ENCODE assay signal across 9 mouse cellular contexts in the genomic region with DNA sequence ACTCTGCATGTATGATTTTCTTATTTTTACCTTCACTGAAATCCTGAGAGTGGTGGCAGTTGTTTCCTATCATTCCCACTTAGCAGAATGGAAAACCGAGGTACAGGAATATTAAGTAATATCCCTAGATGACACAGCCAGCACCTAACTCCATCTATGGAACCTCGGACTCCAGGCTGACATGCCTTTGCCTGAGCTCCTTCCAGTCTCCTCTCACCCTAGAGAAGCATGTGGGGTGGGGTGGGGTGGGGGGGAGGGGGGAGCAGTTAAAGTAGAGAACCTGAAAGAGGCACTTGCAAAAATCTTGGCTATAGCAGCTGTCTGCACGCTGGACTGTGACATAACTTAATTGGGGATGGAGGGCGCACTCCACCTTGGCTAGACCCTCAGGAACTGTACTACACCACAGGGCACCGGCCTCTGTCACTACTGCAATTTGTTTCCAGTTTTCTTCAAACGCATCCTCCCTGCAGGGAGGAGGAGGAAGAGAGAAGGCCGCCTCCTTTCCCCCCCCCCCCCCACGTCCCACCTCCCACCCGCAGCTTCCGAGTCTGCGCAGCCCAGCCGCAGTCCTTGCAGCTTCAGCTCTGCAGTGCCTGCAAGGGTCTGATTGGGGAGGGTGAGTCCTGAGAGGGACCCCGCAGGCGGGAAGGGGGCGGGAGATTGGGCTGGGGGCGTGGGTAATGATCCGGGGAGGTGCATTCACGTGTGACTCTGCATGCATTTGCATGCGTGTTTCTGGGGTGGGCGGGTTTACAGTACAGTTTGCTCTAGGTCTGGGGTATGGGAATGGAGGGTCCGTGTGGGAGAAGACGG. TPM values are rescaled to one million over a fixed set of nuclear protein-coding genes. Genes with fewer than 3 reads are reported as not detected.
DNase-seq lines count a peak whose midpoint lies in the region; ATAC-seq lines count a peak whose summit lies in the region.
"Had no signal": no experiment of that assay in that cellular context is flagged by ENCODE, and none has a peak within 500 bp of the region (broad histone marks: within the 10 kb centered on the region; RNA-seq: fewer than 3 reads in every experiment).

No protein-coding gene starts in this region.

- H3K4me3 ChIP-seq in hindbrain, embryonic 14.5 days (replicated peaks; ENCODE audit: low read length), result peak overlapping the region; percentile 39
- H3K4me3 ChIP-seq in midbrain, embryonic 15.5 days, result peak overlapping the region; percentile 43
- H3K4me3 ChIP-seq: liver, embryonic 15.5 days had no signal

- H3K4me2 ChIP-seq in hindbrain, embryonic 14.5 days (replicated peaks), result peak overlapping the region; percentile 56
- H3K4me2 ChIP-seq in midbrain, embryonic 15.5 days, result peak overlapping the region; percentile 59
- H3K4me2 ChIP-seq: liver, embryonic 15.5 days had no signal

- peak; percentile 59 for DNase-seq in R1 (ENCODE audit: low read depth, low spot score)
- peak; percentile 49 to 66 for DNase-seq in cerebellum, postnatal 10 days
- DNase-seq in hindbrain, embryonic 14.5 days (ENCODE audit: low spot score), result peak; percentile 40
- DNase-seq in adrenal gland, adult 2 months, result no peak
- DNase-seq in urinary bladder, adult 18-20 months (ENCODE audit: low spot score in 2 of 2), result no peak
- DNase-seq in thymus, postnatal 4 days, result no peak

- ATAC-seq in hindbrain, embryonic 14.5 days (ENCODE audit: low FRiP score), result peak; percentile 94
- peak; percentile 94 for ATAC-seq in midbrain, embryonic 15.5 days (replicated peaks)
- ATAC-seq in monocyte, adult 5-6 weeks (replicated peaks; ENCODE audit: insufficient number of reproducible peaks, low FRiP score, low TSS enrichment, poor library complexity, severe bottlenecking), result no peak

- H3K9ac ChIP-seq in hindbrain, embryonic 14.5 days, result peak overlapping the region; percentile 60
- peak overlapping the region; percentile 55 for H3K9ac ChIP-seq in midbrain, embryonic 15.5 days
- H3K9ac ChIP-seq: liver, embryonic 15.5 days had no signal

- H3K4me1 ChIP-seq in hindbrain, embryonic 14.5 days (replicated peaks; ENCODE audit: control insufficient read depth, insufficient read depth, low read length), result no peaks in the 10 kb centered on the region
- H3K4me1 ChIP-seq in midbrain, embryonic 15.5 days, result no peaks in the 10 kb centered on the region
- H3K4me1 ChIP-seq: liver, embryonic 15.5 days had no signal

- WGBS in hindbrain, embryonic 14.5 days, result 4% methylated on average over 19 of the region's 22 CpGs
- 8% methylated on average over 16 of the region's 22 CpGs for WGBS in midbrain, embryonic 15.5 days

- H3K27ac ChIP-seq in hindbrain, embryonic 14.5 days, result no peak overlapping the region
- H3K27ac ChIP-seq in midbrain, embryonic 15.5 days, result peak overlapping the region; percentile 46
- H3K27ac ChIP-seq: liver, embryonic 15.5 days had no signal

- H3K9me3 ChIP-seq in hindbrain, embryonic 14.5 days (ENCODE audit: control insufficient read depth, low read length), result no peaks in the 10 kb centered on the region
- no peaks in the 10 kb centered on the region for H3K9me3 ChIP-seq in midbrain, embryonic 15.5 days
- H3K9me3 ChIP-seq: liver, embryonic 15.5 days had no signal

- no peaks in the 10 kb centered on the region for H3K36me3 ChIP-seq in hindbrain, embryonic 14.5 days (replicated peaks; ENCODE audit: control insufficient read depth, insufficient read depth)
- H3K36me3 ChIP-seq in midbrain, embryonic 15.5 days (replicated peaks), result no peaks in the 10 kb centered on the region
- H3K36me3 ChIP-seq: liver, embryonic 15.5 days had no signal

- no peaks in the 10 kb centered on the region; the same call in 1 of the 2 replicates for H3K27me3 ChIP-seq in hindbrain, embryonic 14.5 days (ENCODE audit: control insufficient read depth, insufficient read depth, low read length)
- no peaks in the 10 kb centered on the region for H3K27me3 ChIP-seq in midbrain, embryonic 15.5 days (replicated peaks)
- H3K27me3 ChIP-seq: liver, embryonic 15.5 days had no signal

RNA-seq across cellular contexts. Expression of gene Gm20715, which starts 4.8 kb away (rescaled TPM):
- polyA plus RNA-seq in hindbrain, embryonic 14.5 days (2014; fragmentation: Nextera tagmentation; extraction: Ambion mirVana), result not detected in 2 replicates
- 0.05 TPM in 1 of 2 replicates, not detected in the other for polyA plus RNA-seq in midbrain, embryonic 15.5 days (2015; fragmentation: Nextera tagmentation; extraction: Ambion mirVana)
- total RNA-seq in monocyte, adult 5-6 weeks (2017), result not detected in 3 replicates
- total RNA-seq in adrenal gland, adult 2 months (2021), result not detected
- polyA plus RNA-seq in adrenal gland, adult 2 months (2012; rRNA removed), result not detected in 2 replicates
- polyA plus RNA-seq: liver, embryonic 15.5 days had no signal

RNA-seq across cellular contexts. Expression of gene Smim17, which starts 16.3 kb away (rescaled TPM):
- 8.2 and 8.3 TPM in 2 replicates for polyA plus RNA-seq in hindbrain, embryonic 14.5 days (2014; fragmentation: Nextera tagmentation; extraction: Ambion mirVana)
- 5.9 and 7.5 TPM in 2 replicates for polyA plus RNA-seq in midbrain, embryonic 15.5 days (2015; fragmentation: Nextera tagmentation; extraction: Ambion mirVana)
- total RNA-seq in monocyte, adult 5-6 weeks (2017), result not detected in 3 replicates
- total RNA-seq in adrenal gland, adult 2 months (2021), result under 1 TPM; 0.37 to 0.97 TPM
- polyA plus RNA-seq in adrenal gland, adult 2 months (2012; rRNA removed), result 0.03 TPM in 2 replicates
- polyA plus RNA-seq: liver, embryonic 15.5 days had no signal

RNA-seq across cellular contexts. Expression of gene Olfr1344, which starts 23.7 kb away (rescaled TPM):
- 0.29 and 0.91 TPM in 2 replicates for polyA plus RNA-seq in hindbrain, embryonic 14.5 days (2014; fragmentation: Nextera tagmentation; extraction: Ambion mirVana)
- polyA plus RNA-seq in midbrain, embryonic 15.5 days (2015; fragmentation: Nextera tagmentation; extraction: Ambion mirVana), result 0.20 TPM in 1 of 2 replicates, not detected in the other
- not detected in 3 replicates for total RNA-seq in monocyte, adult 5-6 weeks (2017)
- total RNA-seq in adrenal gland, adult 2 months (2021), result not detected
- 0.34 and 0.76 TPM in 2 replicates for polyA plus RNA-seq in adrenal gland, adult 2 months (2012; rRNA removed)
- polyA plus RNA-seq: liver, embryonic 15.5 days had no signal

RNA-seq across cellular contexts. Expression of gene Zfp28, which starts 31.7 kb away (rescaled TPM):
- 15.2 and 16.0 TPM in 2 replicates for polyA plus RNA-seq in hindbrain, embryonic 14.5 days (2014; fragmentation: Nextera tagmentation; extraction: Ambion mirVana)
- polyA plus RNA-seq in midbrain, embryonic 15.5 days (2015; fragmentation: Nextera tagmentation; extraction: Ambion mirVana), result 17.7 and 18.2 TPM in 2 replicates
- total RNA-seq in monocyte, adult 5-6 weeks (2017), result 1.6 to 3.7 TPM (median 2.9 TPM) in 3 replicates
- total RNA-seq in adrenal gland, adult 2 months (2021), result 1 to 10 TPM; 1.4 to 2.5 TPM
- polyA plus RNA-seq in adrenal gland, adult 2 months (2012; rRNA removed), result 1.1 and 1.3 TPM in 2 replicates

RNA-seq across cellular contexts. Expression of gene Olfr1336, which starts 41.1 kb away (rescaled TPM):
- not detected in 2 replicates for polyA plus RNA-seq in hindbrain, embryonic 14.5 days (2014; fragmentation: Nextera tagmentation; extraction: Ambion mirVana)
- not detected in 2 replicates for polyA plus RNA-seq in midbrain, embryonic 15.5 days (2015; fragmentation: Nextera tagmentation; extraction: Ambion mirVana)
- not detected in 3 replicates for total RNA-seq in monocyte, adult 5-6 weeks (2017)
- total RNA-seq in adrenal gland, adult 2 months (2021), result not detected
- not detected in 2 replicates for polyA plus RNA-seq in adrenal gland, adult 2 months (2012; rRNA removed)
- polyA plus RNA-seq: liver, embryonic 15.5 days had no signal

Comparison
In these comparisons a context has a peak if more than half of its experiments do, and no peak if none do; other contexts are left out.
1. DNase-seq: peak in R1 (single experiment), cerebellum, postnatal 10 days (2 of 2) and hindbrain, embryonic 14.5 days (single experiment); none in adrenal gland, adult 2 months (single experiment), urinary bladder, adult 18-20 months (0 of 2) and thymus, postnatal 4 days (single experiment).